Mouse (Mus musculus): ENCODE measurements around the gene Usp44.

GRCm38 (mm10) chr10:93856095-93856494 lies 24.7 kb downstream of the Usp44 start:
- TF ChIP-seq CTCF (IDR thresholded peaks at IDR 0.05; ENCODE audit: borderline replicate concordance, insufficient read depth, low read length) = no peak
- TF ChIP-seq POLR2A (IDR thresholded peaks at IDR 0.05; ENCODE audit: low read depth, low read length) = no peak

All from embryonic fibroblast, embryonic 13.5 days (primary cell).